Comparison of ENCODE assay signal across 22 mouse cellular contexts in genomic region chr13:20301760-20302159, GRCm38 (mm10).
"Had no signal": no experiment of that assay in that cellular context is flagged by ENCODE, and none has a peak within 500 bp of the region (broad histone marks: within the 10 kb centered on the region; RNA-seq: fewer than 3 reads in every experiment).

No protein-coding gene starts in this region.

- ATAC-seq: hindbrain, embryonic 16.5 days; hindbrain, postnatal 0 days; inflammation-experienced regulatory T-cells, adult 6 months; intestine, embryonic 15.5 days; intestine, embryonic 16.5 days; intestine, postnatal 0 days had no signal

- DNase-seq: heart, postnatal 10 days; heart, postnatal 14 days; heart, postnatal 36 days; heart, postnatal 4 days; kidney, adult 11 months; kidney, adult 18-20 months; kidney, adult 2 months; kidney, adult 8-10 months; kidney, adult 9 months; kidney, postnatal 10 days; kidney, postnatal 14 days; kidney, postnatal 25 days; kidney, postnatal 36 days; kidney, postnatal 4 days; layer of hippocampus, adult 9-11 months; layer of hippocampus, postnatal 36 days had no signal
